Mouse (Mus musculus): ENCODE measurements around the gene Gm21541.
"Not testable (repeated sequence)": the region's sequence is repeated elsewhere in the genome, so short reads cannot be mapped to it uniquely, and the experiment has no call there.

DNA sequence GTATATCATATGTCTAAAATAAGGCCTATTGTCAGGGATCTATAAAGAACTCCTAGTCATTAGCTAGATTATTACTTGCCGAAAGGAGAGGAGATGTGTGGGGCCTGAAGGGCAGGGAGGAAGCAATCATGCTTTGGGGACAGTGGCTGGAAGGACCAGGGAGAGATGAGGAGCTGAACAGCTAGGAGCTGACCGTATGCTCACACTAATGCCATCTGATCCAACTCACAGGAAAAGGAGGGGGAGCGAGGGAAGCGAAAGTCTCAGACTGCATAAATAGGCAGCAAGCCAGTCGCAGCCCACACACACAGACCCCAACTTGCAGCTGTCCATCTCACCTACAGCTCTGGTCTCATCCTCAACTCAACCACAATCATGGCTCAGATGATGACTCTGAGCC, at the start of gene Gm21541:
- TF ChIP-seq CTCF (IDR thresholded peaks at IDR 0.05; ENCODE audit: borderline replicate concordance, extremely low read depth, insufficient read depth, insufficient read length); POLR2A (IDR thresholded peaks at IDR 0.05; ENCODE audit: borderline replicate concordance, extremely low read depth, insufficient read depth, insufficient read length, poor library complexity, severe bottlenecking): not testable (repeated sequence)

Data from brain, embryonic 14.5 days (tissue).